Mouse (Mus musculus): ENCODE results near the gene Fga. TPM values are rescaled to one million over a fixed set of nuclear protein-coding genes. Genes with fewer than 3 reads are reported as not detected.

Fga gene
- polyA plus RNA-seq, 1 experiment from 2014 or later = 0.20 TPM

GRCm38 (mm10) chr3:83080567-83081055 lies 54.7 kb downstream of the Fga start:
- H3K4me2 ChIP-seq = peak overlapping the region; percentile 67
- no peaks in the 10 kb centered on the region for H3K36me3 ChIP-seq (ENCODE audit: insufficient read depth)
- 1% methylated on average over 11 of the region's 11 CpGs for WGBS
- DNase-seq (peak; percentile 86), ATAC-seq (ENCODE audit: insufficient read depth) (peak; percentile 92)
- H3K9me3 ChIP-seq (ENCODE audit: low read depth, low read length) = no peaks in the 10 kb centered on the region
- no peak overlapping the region for H3K9ac ChIP-seq
- H3K4me3 ChIP-seq (ENCODE audit: low read depth, low read length) = peak overlapping the region; percentile 31
- peaks cover 2% of the 10 kb centered on the region; the same call in 1 of the 2 replicates for H3K4me1 ChIP-seq (ENCODE audit: insufficient read depth)
- TF ChIP-seq CTCF (IDR thresholded peaks at IDR 0.05; ENCODE audit: low read depth) = peak; percentile 97
- 0 out of 2 replicates have a peak overlapping the region, but pooled peaks have one; percentile 18 for H3K27ac ChIP-seq (ENCODE audit: low read depth)
- H3K27me3 ChIP-seq (ENCODE audit: insufficient read depth, low read length) = no peaks in the 10 kb centered on the region

Other genes starting within 250 kb of the Fga start
- gene Rbm46, start 149.6 kb upstream of the Fga start, polyA plus RNA-seq (2014; fragmentation: Nextera tagmentation; extraction: Ambion mirVana) = 16.6 and 18.4 TPM in 2 replicates
- 0.46 and 1.0 TPM in 2 replicates for gene Lrat, start 122.1 kb upstream of the Fga start, polyA plus RNA-seq (2014; fragmentation: Nextera tagmentation; extraction: Ambion mirVana)
- not detected in 2 replicates for gene Fgg, start 18.4 kb upstream of the Fga start, polyA plus RNA-seq (2014; fragmentation: Nextera tagmentation; extraction: Ambion mirVana)
- gene Fgb, start 23.8 kb downstream of the Fga start, polyA plus RNA-seq (2014; fragmentation: Nextera tagmentation; extraction: Ambion mirVana) = 0.09 TPM in 2 replicates
- 114 and 115 TPM in 2 replicates for gene Plrg1, start 29.4 kb downstream of the Fga start, polyA plus RNA-seq (2014; fragmentation: Nextera tagmentation; extraction: Ambion mirVana)
- gene Dchs2, start 101.9 kb downstream of the Fga start, polyA plus RNA-seq (2014; fragmentation: Nextera tagmentation; extraction: Ambion mirVana) = 0.20 and 0.28 TPM in 2 replicates

Measured in lung, embryonic 14.5 days (tissue).